In genomic region chr1:62701065-62701921, GRCm38 (mm10) we compare ENCODE assay signal across 8 mouse cellular contexts. TPM values are rescaled to one million over a fixed set of nuclear protein-coding genes. Genes with fewer than 3 reads are reported as not detected.
DNase-seq lines count a peak whose midpoint lies in the region; ATAC-seq and TF ChIP-seq lines count a peak whose summit lies in the region.

No protein-coding gene starts in this region.

- no peaks in the 10 kb centered on the region; the same call in 1 of the 2 replicates for H3K4me1 ChIP-seq in hindbrain, embryonic 14.5 days (replicated peaks; ENCODE audit: control insufficient read depth, insufficient read depth, low read length)
- H3K4me1 ChIP-seq in hindbrain, embryonic 12.5 days = peaks cover 20% of the 10 kb centered on the region
- H3K4me1 ChIP-seq in bone marrow, adult 2 months (ENCODE audit: control insufficient read depth, insufficient read depth, low read length) = no peaks in the 10 kb centered on the region
- H3K4me1 ChIP-seq in embryonic facial prominence, embryonic 15.5 days = peaks cover 30% of the 10 kb centered on the region

- no peak overlapping the region for H3K9ac ChIP-seq in hindbrain, embryonic 14.5 days
- H3K9ac ChIP-seq in hindbrain, embryonic 12.5 days = no peak overlapping the region
- no peak overlapping the region for H3K9ac ChIP-seq in embryonic facial prominence, embryonic 15.5 days

- no peak for ATAC-seq in hindbrain, embryonic 14.5 days (ENCODE audit: low FRiP score)
- no peak for ATAC-seq in hindbrain, embryonic 12.5 days (ENCODE audit: low FRiP score)
- ATAC-seq in embryonic facial prominence, embryonic 15.5 days (ENCODE audit: insufficient number of reproducible peaks, low FRiP score, low TSS enrichment, low read depth) = no peak
- peak; percentile 57 to 70; a peak in 3 of 4 replicates for ATAC-seq in hematopoietic stem cell, adult 5-6 weeks (replicated peaks in 1 of 2; ENCODE audit: insufficient read depth in 1 of 2, low FRiP score in 2 of 2, low TSS enrichment in 1 of 2, low read depth in 1 of 2, poor library complexity in 2 of 2, severe bottlenecking in 2 of 2)

- H3K9me3 ChIP-seq in hindbrain, embryonic 14.5 days (ENCODE audit: control insufficient read depth, low read length) = no peaks in the 10 kb centered on the region
- no peaks in the 10 kb centered on the region for H3K9me3 ChIP-seq in hindbrain, embryonic 12.5 days (replicated peaks)
- H3K9me3 ChIP-seq in embryonic facial prominence, embryonic 15.5 days (replicated peaks) = no peaks in the 10 kb centered on the region

- H3K36me3 ChIP-seq in hindbrain, embryonic 14.5 days (replicated peaks; ENCODE audit: control insufficient read depth, insufficient read depth) = no peaks in the 10 kb centered on the region
- H3K36me3 ChIP-seq in hindbrain, embryonic 12.5 days = no peaks in the 10 kb centered on the region
- H3K36me3 ChIP-seq in embryonic facial prominence, embryonic 15.5 days = no peaks in the 10 kb centered on the region

- peak; percentile 82 for DNase-seq in hindbrain, embryonic 14.5 days (ENCODE audit: low spot score)
- DNase-seq in layer of hippocampus, postnatal 36 days = peak; percentile 70 to 75
- DNase-seq in lung, postnatal 4 days = peak; percentile 89 to 90
- DNase-seq in telencephalon, adult 2 months (ENCODE audit: low read depth, low spot score) = peak; percentile 72

- H3K4me2 ChIP-seq in hindbrain, embryonic 14.5 days (replicated peaks) = no peak overlapping the region
- no peak overlapping the region for H3K4me2 ChIP-seq in hindbrain, embryonic 12.5 days (replicated peaks)
- 0 out of 2 replicates have a peak overlapping the region, but pooled peaks have one; percentile 0 for H3K4me2 ChIP-seq in embryonic facial prominence, embryonic 15.5 days (replicated peaks)

- WGBS in hindbrain, embryonic 14.5 days = 34% methylated on average over 10 of the region's 10 CpGs
- WGBS in hindbrain, embryonic 12.5 days = 37% methylated on average over 10 of the region's 10 CpGs
- WGBS in bone marrow, adult 2 months = 33% methylated on average over 10 of the region's 10 CpGs
- WGBS in embryonic facial prominence, embryonic 15.5 days = 35% methylated on average over 10 of the region's 10 CpGs

- H3K4me3 ChIP-seq in hindbrain, embryonic 14.5 days (replicated peaks; ENCODE audit: low read length) = no peak overlapping the region
- no peak overlapping the region for H3K4me3 ChIP-seq in hindbrain, embryonic 12.5 days
- H3K4me3 ChIP-seq in bone marrow, adult 2 months (replicated peaks; ENCODE audit: control insufficient read depth, low read depth, low read length) = no peak overlapping the region
- H3K4me3 ChIP-seq in embryonic facial prominence, embryonic 15.5 days (replicated peaks) = no peak overlapping the region

- peaks cover 4% of the 10 kb centered on the region; the same call in 1 of the 2 replicates for H3K27me3 ChIP-seq in hindbrain, embryonic 14.5 days (ENCODE audit: control insufficient read depth, insufficient read depth, low read length)
- peaks cover 22% of the 10 kb centered on the region for H3K27me3 ChIP-seq in hindbrain, embryonic 12.5 days
- H3K27me3 ChIP-seq in embryonic facial prominence, embryonic 15.5 days = 0 out of 2 replicates have a peak, but pooled peaks cover 10% of the 10 kb centered on the region

- no peak overlapping the region for H3K27ac ChIP-seq in hindbrain, embryonic 14.5 days
- H3K27ac ChIP-seq in hindbrain, embryonic 12.5 days = no peak overlapping the region
- no peak overlapping the region for H3K27ac ChIP-seq in bone marrow, adult 2 months (ENCODE audit: control insufficient read depth, insufficient read depth, low read depth, low read length, poor library complexity)
- H3K27ac ChIP-seq in embryonic facial prominence, embryonic 15.5 days (replicated peaks) = no peak overlapping the region

- TF ChIP-seq CTCF in bone marrow, adult 2 months (IDR thresholded peaks at IDR 0.05; ENCODE audit: control insufficient read depth, insufficient read depth, low read length) = peak; percentile 46; the same call in 1 of the 2 replicates

- TF ChIP-seq POLR2A in bone marrow, adult 2 months (IDR thresholded peaks at IDR 0.05; ENCODE audit: borderline replicate concordance, control insufficient read depth, low read depth, low read length) = no peak

RNA-seq across cellular contexts. Expression of gene Nrp2, which starts 1.8 kb away (rescaled TPM):
- 34.1 and 34.5 TPM in 2 replicates for polyA plus RNA-seq in hindbrain, embryonic 14.5 days (2014; fragmentation: Nextera tagmentation; extraction: Ambion mirVana)
- polyA plus RNA-seq in hindbrain, embryonic 12.5 days (2016; fragmentation: Nextera tagmentation; extraction: Ambion mirVana) = 43.8 and 45.9 TPM in 2 replicates
- polyA plus RNA-seq in bone marrow, adult 2 months (2011; ENCODE audit: insufficient read depth, insufficient read length, low replicate concordance, missing spikeins) = 2.1 and 3.2 TPM in 2 replicates
- 49.9 and 50.0 TPM in 2 replicates for polyA plus RNA-seq in embryonic facial prominence, embryonic 15.5 days (2015; fragmentation: Nextera tagmentation; extraction: Ambion mirVana)
- total RNA-seq in hematopoietic stem cell, adult 5-6 weeks (2017) = 0.31 and 0.50 TPM in 2 replicates
- 10 to 100 TPM; 58.8 to 66.3 TPM for total RNA-seq in layer of hippocampus, postnatal 36 days (2021)

Comparison
In these comparisons a context has a peak if more than half of its experiments do, and no peak if none do; other contexts are left out.
1. ATAC-seq: peak in hematopoietic stem cell, adult 5-6 weeks (2 of 2); none in hindbrain, embryonic 14.5 days (single experiment), hindbrain, embryonic 12.5 days (single experiment) and embryonic facial prominence, embryonic 15.5 days (single experiment).
2. Peak in every context shown above with its lines, with median percentiles within 50 percentile points of each other: DNase-seq.